Mouse (Mus musculus) midbrain, postnatal 0 days (tissue): Measurements from ENCODE around the gene Nrxn2. TPM values are rescaled to one million over a fixed set of nuclear protein-coding genes. Genes with fewer than 3 reads are reported as not detected.

Experiments
- ATAC-seq: fragments of 200-750 bp; cut with Nextera tagmentation; 2 replicates; pipeline ENCODE4 v1.8.0; 2017; ENCODE audit warnings: moderate number of reproducible peaks, mild to moderate bottlenecking, moderate TSS enrichment, moderate library complexity; ENCODE audit not compliant: low FRiP score
- DNase-seq: peaks from one replicate; pipeline ENCODE4 v3.0.0-alpha.2; 2015; ENCODE audit warnings: low spot score
- H3K27ac ChIP-seq: fragments of 300-500 bp; sonication (generic); 2 replicates; pipeline ENCODE4 v1.5.1; 2014; ENCODE audit warnings: low read depth, mild to moderate bottlenecking, low read length, mixed read lengths
- H3K27me3 ChIP-seq: fragments of 300-500 bp; sonication (generic); 2 replicates; pipeline ENCODE4 v1.6.1; 2014; ENCODE audit warnings: low read length, control low read depth, mixed read lengths; ENCODE audit not compliant: insufficient read depth
- H3K36me3 ChIP-seq: fragments of 300-500 bp; sonication (generic); 2 replicates; pipeline ENCODE4 v1.6.1; 2014; ENCODE audit warnings: low read length, control low read depth, mixed read lengths; ENCODE audit not compliant: insufficient read depth
- H3K4me1 ChIP-seq: fragments of 300-500 bp; sonication (generic); 2 replicates; pipeline ENCODE4 v1.6.1; 2014; ENCODE audit warnings: mild to moderate bottlenecking, control low read depth, antibody characterized with exemption, low read length, mixed read lengths; ENCODE audit not compliant: insufficient read depth
- H3K4me2 ChIP-seq: fragments of 300-500 bp; sonication (generic); 2 replicates; pipeline ENCODE4 v1.6.1; 2014; ENCODE audit warnings: low read depth, mild to moderate bottlenecking, low read length, mixed read lengths; ENCODE audit not compliant: poor library complexity, severe bottlenecking
- H3K4me3 ChIP-seq: fragments of 300-500 bp; sonication (generic); 2 replicates; pipeline ENCODE4 v1.5.1; 2014; ENCODE audit warnings: low read depth, mild to moderate bottlenecking, low read length, moderate library complexity
- H3K9ac ChIP-seq: fragments of 300-500 bp; sonication (generic); replicated peaks from 2 replicates; pipeline ENCODE4 v1.6.1; 2014; ENCODE audit warnings: mild to moderate bottlenecking, low read length, moderate library complexity, mixed read lengths; ENCODE audit not compliant: poor library complexity, severe bottlenecking
- H3K9me3 ChIP-seq: fragments of 300-500 bp; sonication (generic); 2 replicates; pipeline ENCODE4 v1.6.1; 2016; ENCODE audit warnings: low read length, control low read depth
- CTCF ChIP-seq: IDR thresholded peaks from 2 replicates; pipeline ENCODE4 v1.5.1; 2016; ENCODE audit warnings: antibody characterized with exemption, mild to moderate bottlenecking
- WGBS: fragments of 180-500 bp; shearing (Covaris S2); extraction: QIAGEN DNeasy Blood & Tissue Kit; methylation state at CpG from one replicate; pipeline ENCODE4 v1.1.7; 2014; 5-methylcytosine and 5-hydroxymethylcytosine counted together
- polyA plus RNA-seq: library from polyadenylated mRNA; unstranded; fragments of >200 nt; fragmentation: Nextera tagmentation; extraction: Ambion mirVana; gene quantifications from 2 replicates; pipeline ENCODE4 v1.2.1, GENCODE M21; 2015
- total RNA-seq: library from RNA; depleted of rRNA; stranded (reverse); fragments of >200 nt; gene quantifications from 2 replicates; pipeline ENCODE4 v1.2.3, GENCODE M21; 2014

The Nrxn2 gene
- total and polyA plus RNA-seq, 2 experiments from 2014 or later: 75.7 to 382 TPM

GRCm38 (mm10) chr19:6420481-6421210, 2.1 kb downstream of the Nrxn2 start:
- H3K27me3 ChIP-seq: no peaks in the 10 kb centered on the region
- peak overlapping the region; percentile 91 for H3K4me2 ChIP-seq
- no peaks in the 10 kb centered on the region for H3K36me3 ChIP-seq
- DNase-seq: no peak
- no peaks in the 10 kb centered on the region for H3K9me3 ChIP-seq
- peak overlapping the region; percentile 61 for H3K4me3 ChIP-seq
- WGBS: 53% methylated on average over 18 of the region's 19 CpGs
- peaks cover 52% of the 10 kb centered on the region for H3K4me1 ChIP-seq
- no peak for TF ChIP-seq CTCF
- 0 out of 2 replicates have a peak overlapping the region, but pooled peaks have one; percentile 93 for H3K27ac ChIP-seq
- H3K9ac ChIP-seq: peak overlapping the region; percentile 88
- no peak for ATAC-seq

- Histone ChIP-seq H3K9me3 (no peaks in the 10 kb centered on the region), H3K36me3 (no peaks in the 10 kb centered on the region), H3K4me1 (peaks cover 46% of the 10 kb centered on the region), H3K27me3 (no peaks in the 10 kb centered on the region), H3K4me3 (peak overlapping the region; percentile 61), H3K27ac (no peak overlapping the region), H3K4me2 (peak overlapping the region; percentile 91), H3K9ac (peak overlapping the region; percentile 88)
- ATAC-seq (no peak), DNase-seq (no peak)
- WGBS: 63% methylated on average over 9 of the region's 9 CpGs
- no peak for TF ChIP-seq CTCF
Measured at GRCm38 (mm10) chr19:6421211-6421590, 2.7 kb downstream of the Nrxn2 start.

GRCm38 (mm10) chr19:6422014-6422413, 3.5 kb downstream of the Nrxn2 start:
- TF ChIP-seq CTCF: no peak
- H3K9ac ChIP-seq: no peak overlapping the region
- H3K9me3 ChIP-seq: no peaks in the 10 kb centered on the region
- H3K4me2 ChIP-seq: peak overlapping the region; percentile 91; the same call in 1 of the 2 replicates
- 64% methylated on average over 7 of the region's 7 CpGs for WGBS
- H3K4me3 ChIP-seq: no peak overlapping the region
- H3K36me3 ChIP-seq: no peaks in the 10 kb centered on the region
- peaks cover 42% of the 10 kb centered on the region for H3K4me1 ChIP-seq
- DNase-seq: no peak
- no peak overlapping the region for H3K27ac ChIP-seq
- no peaks in the 10 kb centered on the region for H3K27me3 ChIP-seq
- ATAC-seq: no peak

GRCm38 (mm10) chr19:6423241-6423640, 4.7 kb downstream of the Nrxn2 start:
- H3K9ac ChIP-seq: no peak overlapping the region
- DNase-seq (no peak), ATAC-seq (no peak)
- no peak for TF ChIP-seq CTCF
- no peaks in the 10 kb centered on the region for H3K9me3 ChIP-seq
- no peak overlapping the region for H3K27ac ChIP-seq
- no peaks in the 10 kb centered on the region for H3K27me3 ChIP-seq
- H3K4me1 ChIP-seq: peaks cover 48% of the 10 kb centered on the region
- WGBS: 87% methylated on average over 16 of the region's 16 CpGs
- no peak overlapping the region for H3K4me3 ChIP-seq
- H3K36me3 ChIP-seq: peaks cover 2% of the 10 kb centered on the region; the same call in 1 of the 2 replicates
- H3K4me2 ChIP-seq: no peak overlapping the region

- Histone ChIP-seq H3K36me3 (peaks cover 8% of the 10 kb centered on the region; the same call in 1 of the 2 replicates), H3K9me3 (no peaks in the 10 kb centered on the region), H3K9ac (no peak overlapping the region), H3K4me2 (no peak overlapping the region), H3K4me1 (peaks cover 59% of the 10 kb centered on the region), H3K27me3 (no peaks in the 10 kb centered on the region), H3K4me3 (no peak overlapping the region), H3K27ac (no peak overlapping the region)
- TF ChIP-seq CTCF: no peak
- ATAC-seq: no peak
- WGBS: 55% methylated on average over 8 of the region's 8 CpGs
- no peak for DNase-seq
Measured at GRCm38 (mm10) chr19:6424137-6424881, 5.8 kb downstream of the Nrxn2 start.

- H3K9me3 ChIP-seq: no peaks in the 10 kb centered on the region
- no peak overlapping the region for H3K4me3 ChIP-seq
- DNase-seq (no peak), ATAC-seq (no peak)
- no peak overlapping the region for H3K27ac ChIP-seq
- H3K4me2 ChIP-seq: no peak overlapping the region
- 40% methylated on average over 5 of the region's 5 CpGs for WGBS
- H3K36me3 ChIP-seq: peaks cover 8% of the 10 kb centered on the region; the same call in 1 of the 2 replicates
- peaks cover 63% of the 10 kb centered on the region for H3K4me1 ChIP-seq
- H3K9ac ChIP-seq: 0 out of 2 replicates have a peak overlapping the region, but pooled peaks have one; percentile 33
- H3K27me3 ChIP-seq: no peaks in the 10 kb centered on the region
- no peak for TF ChIP-seq CTCF
Measured at GRCm38 (mm10) chr19:6425595-6425994, 7.1 kb downstream of the Nrxn2 start.
